Mouse (Mus musculus) R1 (cell line): Measurements from ENCODE around the gene Dhrs1.
A peak's percentile ranks its signal among the peaks of the same experiment; 100 is the strongest.

Experiments
- DNase-seq: peaks from one replicate; pipeline ENCODE4 v3.0.0-alpha.2; 2018; ENCODE audit warnings: low read depth, low spot score

The Dhrs1 gene

GRCm38 (mm10) chr14:55745180-55745860 lies at the start of gene Dhrs1, which contains the start of gene Nop9:
TSS of gene Dhrs1 (minus strand) at chr14:55745690.
TSS of gene Nop9 (plus strand) at chr14:55745693.
- DNase-seq, result peak; percentile 90

- no peak for DNase-seq
These were observed 48.5 kb upstream of the Dhrs1 start for GRCm38 (mm10) chr14:55793946-55794345.

GRCm38 (mm10) chr14:55793461-55793860 lies 48.0 kb upstream of the Dhrs1 start:
- DNase-seq, result no peak

- DNase-seq, result peak; percentile 83
These were observed 43.0 kb upstream of the Dhrs1 start, which contains the start of gene Ripk3 for GRCm38 (mm10) chr14:55788256-55789050. TSS of gene Ripk3 (minus strand) at chr14:55788865.

GRCm38 (mm10) chr14:55787731-55788130 lies 42.2 kb upstream of the Dhrs1 start:
- DNase-seq, result no peak

- peak; percentile 64 for DNase-seq
These were observed 39.7 kb upstream of the Dhrs1 start for GRCm38 (mm10) chr14:55785195-55785594.

- no peak for DNase-seq
These were observed 38.4 kb upstream of the Dhrs1 start, which contains the start of gene Adcy4 for GRCm38 (mm10) chr14:55783958-55784235. TSS of gene Adcy4 (minus strand) at chr14:55784095.

GRCm38 (mm10) chr14:55783171-55783957 lies 37.9 kb upstream of the Dhrs1 start:
- DNase-seq, result peak; percentile 24

GRCm38 (mm10) chr14:55782361-55782960 lies 37.0 kb upstream of the Dhrs1 start:
- DNase-seq, result no peak

GRCm38 (mm10) chr14:55781310-55781709 lies 35.8 kb upstream of the Dhrs1 start:
- DNase-seq, result peak; percentile 82

- DNase-seq, result no peak
These were observed 35.2 kb upstream of the Dhrs1 start for GRCm38 (mm10) chr14:55780736-55781135.

GRCm38 (mm10) chr14:55779656-55780055 lies 34.2 kb upstream of the Dhrs1 start:
- no peak for DNase-seq

GRCm38 (mm10) chr14:55778686-55779085 lies 33.2 kb upstream of the Dhrs1 start:
- no peak for DNase-seq

- DNase-seq, result no peak
These were observed 32.3 kb upstream of the Dhrs1 start for GRCm38 (mm10) chr14:55777806-55778205.

GRCm38 (mm10) chr14:55777176-55777575 lies 31.7 kb upstream of the Dhrs1 start:
- DNase-seq, result no peak

GRCm38 (mm10) chr14:55776711-55777110 lies 31.2 kb upstream of the Dhrs1 start:
- DNase-seq, result no peak

- DNase-seq, result no peak
These were observed 23.7 kb upstream of the Dhrs1 start for GRCm38 (mm10) chr14:55769087-55769703.

- DNase-seq, result no peak
These were observed 23.1 kb upstream of the Dhrs1 start for GRCm38 (mm10) chr14:55768555-55768954.

GRCm38 (mm10) chr14:55767519-55768414 lies 22.3 kb upstream of the Dhrs1 start:
- no peak for DNase-seq

- DNase-seq, result no peak
These were observed 20.2 kb upstream of the Dhrs1 start, which contains the start of gene Ltb4r1 for GRCm38 (mm10) chr14:55765696-55766095. TSS of gene Ltb4r1 (plus strand) at chr14:55765962.
